Mouse (Mus musculus) common myeloid progenitor, adult 5-6 weeks (primary cell): Measurements from ENCODE around the gene Wdr61. TPM values are rescaled to one million over a fixed set of nuclear protein-coding genes. Genes with fewer than 3 reads are reported as not detected.
A peak's percentile ranks its signal among the peaks of the same experiment; 100 is the strongest.
"Not testable (repeated sequence)": the region's sequence is repeated elsewhere in the genome, so short reads cannot be mapped to it uniquely, and the experiment has no call there.

Experiments used
- ATAC-seq: replicated peaks from 2 replicates; pipeline ENCODE4 v1.8.0; 2016; ENCODE audit warnings: low read depth, mild to moderate bottlenecking, moderate TSS enrichment, inconsistent platforms; ENCODE audit not compliant: poor library complexity, severe bottlenecking
- total RNA-seq: library from RNA; stranded (forward); fragments of 200-1000, 187-1606 nt; gene quantifications from 2 replicates; pipeline ENCODE4 v1.2.3, GENCODE M21; 2017

The Wdr61 gene
- total RNA-seq, 1 experiment from 2014 or later, result 105 TPM

GRCm38 (mm10) chr9:54734639-54735252 lies 427 bp upstream of the Wdr61 start:
- ATAC-seq, result no peak

GRCm38 (mm10) chr9:54732122-54732521 lies 2.2 kb downstream of the Wdr61 start:
- peak; percentile 43; the same call in 1 of the 2 replicates for ATAC-seq

- ATAC-seq, result no peak
Measured at GRCm38 (mm10) chr9:54726315-54726714, 8.0 kb downstream of the Wdr61 start.

- ATAC-seq, result no peak
Measured at GRCm38 (mm10) chr9:54722596-54722995, 11.7 kb downstream of the Wdr61 start.

GRCm38 (mm10) chr9:54722156-54722555 lies 12.2 kb downstream of the Wdr61 start:
- ATAC-seq, result no peak

GRCm38 (mm10) chr9:54717527-54717926 lies 16.8 kb downstream of the Wdr61 start:
- ATAC-seq, result no peak

- no peak for ATAC-seq
Measured at GRCm38 (mm10) chr9:54715776-54716175, 18.5 kb downstream of the Wdr61 start.

- ATAC-seq, result no peak
Measured at GRCm38 (mm10) chr9:54708085-54708484, 26.2 kb downstream of the Wdr61 start.

GRCm38 (mm10) chr9:54707288-54707999 lies 26.9 kb downstream of the Wdr61 start:
- ATAC-seq, result no peak

- no peak for ATAC-seq
Measured at GRCm38 (mm10) chr9:54705561-54705960, 28.8 kb downstream of the Wdr61 start.

- ATAC-seq, result peak; percentile 52
Measured at GRCm38 (mm10) chr9:54704361-54704760, 30.0 kb downstream of the Wdr61 start.

- no peak for ATAC-seq
Measured at GRCm38 (mm10) chr9:54702581-54702980, 31.7 kb downstream of the Wdr61 start.

GRCm38 (mm10) chr9:54700746-54701145 lies 33.6 kb downstream of the Wdr61 start:
- ATAC-seq, result no peak

GRCm38 (mm10) chr9:54700174-54700475 lies 34.2 kb downstream of the Wdr61 start:
- ATAC-seq, result no peak

- peak; percentile 26; the same call in 1 of the 2 replicates for ATAC-seq
Measured at GRCm38 (mm10) chr9:54699345-54700173, 34.8 kb downstream of the Wdr61 start.

GRCm38 (mm10) chr9:54699087-54699344 lies 35.3 kb downstream of the Wdr61 start:
- ATAC-seq, result no peak

GRCm38 (mm10) chr9:54698318-54699086 lies 35.8 kb downstream of the Wdr61 start, which contains the start of gene Dnaja4:
Dnaja4 (plus strand) TSS chr9:54698873.
- peak; percentile 62 for ATAC-seq

- ATAC-seq, result peak; percentile 89
Measured at GRCm38 (mm10) chr9:54691241-54691805, 43.0 kb downstream of the Wdr61 start.

GRCm38 (mm10) chr9:54690697-54691096 lies 43.6 kb downstream of the Wdr61 start:
- ATAC-seq, result not testable (repeated sequence)

GRCm38 (mm10) chr9:54689446-54689845 lies 44.9 kb downstream of the Wdr61 start:
- ATAC-seq, result no peak
